Mouse (Mus musculus) lung, embryonic 15.5 days (tissue): Measurements from ENCODE around the gene Rbx1. TPM values are rescaled to one million over a fixed set of nuclear protein-coding genes. Genes with fewer than 3 reads are reported as not detected.
"Not testable (repeated sequence)": the region's sequence is repeated elsewhere in the genome, so short reads cannot be mapped to it uniquely, and the experiment has no call there.

Experiments used
- ATAC-seq: fragments of 200-750 bp; cut with Nextera tagmentation; 2 replicates; pipeline ENCODE4 v1.8.0; 2017; ENCODE audit warnings: moderate number of reproducible peaks, borderline replicate concordance; ENCODE audit not compliant: low FRiP score, low TSS enrichment; ENCODE audit errors: extremely low read depth
- H3K27ac ChIP-seq: fragments of 300-500 bp; sonication (generic); 2 replicates; pipeline ENCODE4 v1.5.1; 2015; ENCODE audit warnings: moderate library complexity, mild to moderate bottlenecking, inconsistent platforms
- H3K27me3 ChIP-seq: fragments of 300-500 bp; sonication (generic); 2 replicates; pipeline ENCODE4 v1.6.1; 2015; ENCODE audit warnings: inconsistent platforms
- H3K36me3 ChIP-seq: fragments of 300-500 bp; sonication (generic); 2 replicates; pipeline ENCODE4 v1.6.1; 2015; ENCODE audit warnings: inconsistent platforms
- H3K4me1 ChIP-seq: fragments of 300-500 bp; sonication (generic); 2 replicates; pipeline ENCODE4 v1.6.1; 2015; ENCODE audit warnings: inconsistent platforms
- H3K4me2 ChIP-seq: fragments of 300-500 bp; sonication (generic); 2 replicates; pipeline ENCODE4 v1.6.1; 2015; ENCODE audit warnings: inconsistent platforms, mild to moderate bottlenecking, moderate library complexity
- H3K4me3 ChIP-seq: fragments of 300-500 bp; sonication (generic); 2 replicates; pipeline ENCODE4 v1.5.1; 2015; ENCODE audit warnings: mild to moderate bottlenecking, inconsistent platforms
- H3K9ac ChIP-seq: fragments of 300-500 bp; sonication (generic); 2 replicates; pipeline ENCODE4 v1.6.1; 2015; ENCODE audit warnings: inconsistent platforms
- H3K9me3 ChIP-seq: fragments of 300-500 bp; sonication (generic); 2 replicates; pipeline ENCODE4 v1.6.1; 2016; ENCODE audit warnings: inconsistent platforms
- WGBS: fragments of 180-500 bp; shearing (Covaris S2); methylation state at CpG from one replicate; pipeline ENCODE4 v1.1.7; 2015; 5-methylcytosine and 5-hydroxymethylcytosine counted together
- polyA plus RNA-seq: library from polyadenylated mRNA; unstranded; fragments of >200 nt; fragmentation: Nextera tagmentation; extraction: Ambion mirVana; gene quantifications from 2 replicates; pipeline ENCODE4 v1.2.1, GENCODE M21; 2015

Gene Rbx1
- polyA plus RNA-seq, 1 experiment from 2014 or later = 458 TPM

GRCm38 (mm10) chr15:81465016-81465660 is 958 bp upstream of the Rbx1 start:
- ATAC-seq = no peak
- Histone ChIP-seq H3K9ac (peak overlapping the region; percentile 76), H3K36me3 (peaks cover 17% of the 10 kb centered on the region), H3K4me3 (peak overlapping the region; percentile 67), H3K27ac (peak overlapping the region; percentile 92), H3K27me3 (no peaks in the 10 kb centered on the region), H3K9me3 (no peaks in the 10 kb centered on the region), H3K4me2 (peak overlapping the region; percentile 80), H3K4me1 (peaks cover 19% of the 10 kb centered on the region)
- 72% methylated on average over 12 of the region's 12 CpGs for WGBS

DNA sequence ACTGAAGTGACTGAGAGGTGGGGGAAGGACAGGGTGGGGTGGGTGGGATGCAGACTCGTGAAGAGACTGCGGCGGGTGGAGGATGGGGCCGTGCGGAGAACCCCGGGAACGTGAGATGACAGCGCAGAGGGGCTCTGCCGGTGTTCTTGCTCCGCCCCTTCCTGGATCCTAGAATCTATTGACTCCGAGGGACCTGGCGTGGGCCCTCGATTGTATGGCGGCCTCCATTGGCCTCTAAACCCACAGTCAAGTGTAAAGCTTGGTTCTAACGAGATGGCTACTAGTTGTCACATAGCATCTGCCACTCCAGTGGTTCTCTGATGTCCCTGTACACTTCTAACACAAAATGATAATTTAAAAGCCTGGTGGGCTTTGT is 630 bp downstream of the Rbx1 start:
- Histone ChIP-seq H3K36me3 (peaks cover 29% of the 10 kb centered on the region), H3K9ac (peak overlapping the region; percentile 63), H3K4me3 (peak overlapping the region; percentile 67), H3K4me2 (peak overlapping the region; percentile 70), H3K4me1 (peaks cover 19% of the 10 kb centered on the region), H3K9me3 (no peaks in the 10 kb centered on the region), H3K27ac (peak overlapping the region; percentile 92), H3K27me3 (no peaks in the 10 kb centered on the region)
- 0% methylated on average over 15 of the region's 15 CpGs for WGBS
- ATAC-seq = no peak

DNA sequence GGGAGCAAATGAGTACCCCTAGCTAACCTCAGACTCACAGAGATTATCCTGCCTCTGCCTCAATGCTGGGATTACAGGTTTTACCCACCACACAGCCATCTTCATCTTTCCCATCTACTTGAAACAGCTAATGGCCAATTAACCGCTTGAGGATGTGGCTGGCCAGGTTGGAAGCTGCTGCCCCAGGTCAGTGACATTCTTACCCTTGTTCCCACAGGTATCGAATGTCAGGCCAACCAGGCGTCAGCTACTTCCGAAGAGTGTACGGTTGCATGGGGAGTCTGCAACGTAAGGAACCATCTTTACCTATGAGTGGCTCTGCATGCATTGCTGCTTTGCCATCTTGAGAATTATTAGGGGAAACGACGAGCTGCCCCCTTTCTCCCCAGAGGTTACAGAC is 4.6 kb downstream of the Rbx1 start:
- no peak for ATAC-seq
- no peaks in the 10 kb centered on the region for H3K27me3 ChIP-seq
- H3K36me3 ChIP-seq = peaks cover 66% of the 10 kb centered on the region
- H3K9me3 ChIP-seq = no peaks in the 10 kb centered on the region
- H3K4me1 ChIP-seq = peaks cover 10% of the 10 kb centered on the region
- 73% methylated on average over 8 of the region's 8 CpGs for WGBS
- no peak overlapping the region for H3K4me3 ChIP-seq
- no peak overlapping the region for H3K4me2 ChIP-seq
- H3K9ac ChIP-seq = no peak overlapping the region
- H3K27ac ChIP-seq = no peak overlapping the region

DNA sequence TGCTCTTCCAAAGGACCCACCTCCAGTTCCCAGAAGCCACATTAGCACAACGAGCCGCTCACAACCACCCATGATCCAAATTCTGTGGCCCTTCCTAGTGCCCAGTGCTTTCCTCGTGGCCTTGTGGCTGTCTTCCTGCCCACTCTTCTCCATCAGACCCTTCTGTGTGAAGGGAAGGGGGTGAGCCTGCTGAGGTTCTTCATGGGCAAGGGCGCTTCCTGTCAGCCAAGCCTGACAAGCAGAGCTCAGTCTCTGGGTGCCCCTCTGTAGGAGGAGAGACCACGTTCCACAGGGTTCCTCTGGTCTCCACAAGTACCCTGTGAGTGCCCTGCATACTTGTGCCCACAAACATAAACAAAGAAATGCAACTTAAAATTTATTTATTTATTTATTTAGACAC is 6.2 kb downstream of the Rbx1 start:
- Histone ChIP-seq H3K9ac (no peak overlapping the region), H3K36me3 (peaks cover 69% of the 10 kb centered on the region), H3K4me3 (no peak overlapping the region), H3K27me3 (no peaks in the 10 kb centered on the region), H3K27ac (no peak overlapping the region), H3K4me2 (no peak overlapping the region), H3K4me1 (peaks cover 8% of the 10 kb centered on the region), H3K9me3 (no peaks in the 10 kb centered on the region)
- no peak for ATAC-seq
- WGBS = 89% methylated on average over 5 of the region's 5 CpGs

DNA sequence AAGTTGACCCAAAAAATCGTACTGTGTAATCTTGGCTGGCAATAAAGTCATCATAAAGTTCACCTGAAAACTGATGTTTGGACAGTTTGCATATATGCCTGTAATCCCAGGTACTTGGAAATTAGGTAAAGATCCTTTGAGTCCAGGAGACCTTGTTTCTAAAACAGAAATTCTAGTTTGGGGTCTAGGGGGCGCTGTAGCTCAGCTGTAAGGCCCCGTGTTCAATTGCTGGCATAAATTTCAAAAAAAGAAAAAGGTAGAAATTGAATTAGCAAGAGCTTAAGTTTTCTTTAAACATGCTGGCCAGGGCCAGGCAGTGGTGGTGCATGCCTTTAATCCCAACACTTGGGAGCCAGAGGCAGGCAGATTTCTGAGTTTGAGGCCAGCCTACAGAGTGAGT is 9.6 kb downstream of the Rbx1 start:
- H3K36me3 ChIP-seq = peaks cover 51% of the 10 kb centered on the region
- H3K27ac ChIP-seq = no peak overlapping the region
- no peak overlapping the region for H3K9ac ChIP-seq
- no peaks in the 10 kb centered on the region for H3K4me1 ChIP-seq
- H3K9me3 ChIP-seq = no peaks in the 10 kb centered on the region
- no peaks in the 10 kb centered on the region for H3K27me3 ChIP-seq
- no peak overlapping the region for H3K4me2 ChIP-seq
- ATAC-seq = no peak
- no peak overlapping the region for H3K4me3 ChIP-seq
- 36% methylated on average over 3 of the region's 3 CpGs for WGBS

DNA sequence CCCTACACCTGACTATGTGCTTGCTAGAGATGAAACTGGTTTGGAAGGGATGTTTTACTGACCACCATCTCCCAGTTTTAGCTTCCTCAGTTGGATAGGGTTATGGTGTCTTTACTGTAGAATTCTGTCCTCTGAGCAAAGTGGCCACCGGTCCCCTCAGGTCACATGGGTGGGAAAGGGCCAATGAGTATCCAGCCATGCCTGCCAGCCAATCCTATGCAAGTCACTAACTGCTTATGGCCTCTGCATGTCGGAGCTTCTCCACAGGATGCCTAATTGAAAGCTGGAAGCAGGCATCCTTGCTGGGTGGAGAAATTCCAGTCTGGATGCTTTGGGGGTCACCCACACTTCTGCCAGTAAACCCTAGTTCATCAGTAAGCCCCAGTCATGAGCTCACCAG is 10.5 kb downstream of the Rbx1 start:
- 6% methylated on average over 2 of the region's 2 CpGs for WGBS
- Histone ChIP-seq H3K9ac (no peak overlapping the region), H3K27me3 (no peaks in the 10 kb centered on the region), H3K36me3 (peaks cover 41% of the 10 kb centered on the region), H3K4me1 (peaks cover 6% of the 10 kb centered on the region; the same call in 1 of the 2 replicates), H3K4me3 (no peak overlapping the region), H3K9me3 (no peaks in the 10 kb centered on the region), H3K27ac (no peak overlapping the region), H3K4me2 (no peak overlapping the region)
- no peak for ATAC-seq

- Histone ChIP-seq H3K27ac (no peak overlapping the region), H3K4me2 (no peak overlapping the region), H3K9me3 (no peaks in the 10 kb centered on the region), H3K27me3 (no peaks in the 10 kb centered on the region), H3K4me1 (peaks cover 6% of the 10 kb centered on the region; the same call in 1 of the 2 replicates), H3K36me3 (peaks cover 14% of the 10 kb centered on the region), H3K9ac (no peak overlapping the region), H3K4me3 (no peak overlapping the region)
- no peak for ATAC-seq
- WGBS = 42% methylated on average over 21 of the region's 21 CpGs
Observed at GRCm38 (mm10) chr15:81479446-81480213, 13.5 kb downstream of the Rbx1 start.

DNA sequence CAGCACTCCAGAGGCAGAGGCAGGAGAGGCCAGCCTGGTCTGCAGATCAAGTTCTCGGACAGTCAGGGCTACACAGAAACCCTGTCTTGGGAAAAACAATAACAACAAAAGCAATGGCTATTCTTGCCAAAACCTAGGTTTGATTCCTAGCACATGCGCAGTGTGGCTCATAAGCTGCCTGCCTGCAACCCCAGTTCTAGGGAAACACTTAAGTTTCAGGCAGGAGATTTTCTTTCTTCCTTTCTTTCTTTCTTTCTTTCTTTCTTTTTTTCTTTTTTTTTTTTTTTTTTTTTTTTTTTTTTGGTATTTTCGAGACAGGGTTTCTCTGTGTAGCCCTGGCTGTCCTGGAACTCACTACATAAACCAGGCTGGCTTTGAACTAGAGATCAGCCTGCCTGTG is 14.2 kb downstream of the Rbx1 start:
- not testable (repeated sequence) for H3K27me3 ChIP-seq, H3K4me2 ChIP-seq, H3K4me1 ChIP-seq, H3K9me3 ChIP-seq, H3K27ac ChIP-seq, H3K9ac ChIP-seq, H3K36me3 ChIP-seq, H3K4me3 ChIP-seq, ATAC-seq
- WGBS = 65% methylated on average over 3 of the region's 3 CpGs

GRCm38 (mm10) chr15:81480977-81481379 is 14.9 kb downstream of the Rbx1 start:
- Histone ChIP-seq H3K4me2 (peak overlapping the region; percentile 52), H3K9ac (no peak overlapping the region), H3K4me1 (peaks cover 6% of the 10 kb centered on the region; the same call in 1 of the 2 replicates), H3K27ac (no peak overlapping the region), H3K36me3 (peaks cover under 1% of the 10 kb centered on the region; the same call in 1 of the 2 replicates), H3K9me3 (no peaks in the 10 kb centered on the region), H3K27me3 (no peaks in the 10 kb centered on the region), H3K4me3 (peak overlapping the region; percentile 30)
- no peak for ATAC-seq
- 12% methylated on average over 13 of the region's 13 CpGs for WGBS

DNA sequence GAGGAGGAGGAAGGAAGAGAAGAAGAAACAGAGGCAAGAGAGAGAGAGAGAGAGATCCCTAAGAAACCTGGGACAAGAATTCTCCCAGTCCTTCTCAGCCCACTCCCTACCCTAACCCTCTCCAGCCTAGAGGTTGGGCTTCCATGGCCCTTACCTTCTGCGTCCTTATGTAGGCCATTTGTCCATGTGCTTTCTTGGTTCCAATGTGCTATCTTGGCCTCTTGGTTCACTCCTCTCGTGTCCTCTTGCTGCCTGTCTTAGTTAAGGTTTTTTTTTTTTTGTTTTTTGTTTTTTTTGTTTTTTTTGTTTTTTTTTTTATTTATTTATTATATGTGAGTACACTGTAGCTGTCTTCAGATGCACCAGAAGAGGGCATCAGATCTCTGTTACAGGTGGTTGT is 16.9 kb downstream of the Rbx1 start:
- Histone ChIP-seq H3K4me3 (no peak overlapping the region), H3K27me3 (no peaks in the 10 kb centered on the region), H3K9me3 (no peaks in the 10 kb centered on the region), H3K27ac (no peak overlapping the region), H3K4me1 (peaks cover 6% of the 10 kb centered on the region; the same call in 1 of the 2 replicates), H3K4me2 (no peak overlapping the region), H3K36me3 (no peaks in the 10 kb centered on the region), H3K9ac (no peak overlapping the region)
- WGBS = 71% methylated on average over 2 of the region's 2 CpGs
- ATAC-seq = no peak

DNA sequence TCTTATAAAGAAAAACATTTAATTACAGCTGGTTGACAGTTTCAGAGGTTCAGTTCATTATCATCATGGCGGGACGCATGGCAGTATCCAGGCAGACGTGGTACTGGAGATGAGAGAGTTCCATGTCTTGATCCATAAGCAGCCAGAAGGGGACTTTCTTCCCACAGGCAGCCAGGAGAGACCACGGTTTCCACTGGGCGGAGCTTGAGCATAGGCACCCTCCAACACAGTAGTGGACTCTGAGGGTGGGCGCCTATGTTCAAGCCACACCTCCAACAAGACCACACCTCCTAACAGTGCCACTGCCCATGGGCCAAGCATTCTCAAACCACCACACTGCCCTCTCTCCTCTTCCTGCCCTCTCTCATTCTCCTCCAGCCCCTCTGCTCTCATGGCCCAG is 17.6 kb downstream of the Rbx1 start:
- H3K4me3 ChIP-seq = no peak overlapping the region
- ATAC-seq = no peak
- 81% methylated on average over 6 of the region's 6 CpGs for WGBS
- no peak overlapping the region for H3K9ac ChIP-seq
- no peak overlapping the region for H3K4me2 ChIP-seq
- no peak overlapping the region for H3K27ac ChIP-seq
- H3K4me1 ChIP-seq = peaks cover 6% of the 10 kb centered on the region; the same call in 1 of the 2 replicates
- no peaks in the 10 kb centered on the region for H3K27me3 ChIP-seq
- no peaks in the 10 kb centered on the region for H3K36me3 ChIP-seq
- H3K9me3 ChIP-seq = no peaks in the 10 kb centered on the region

DNA sequence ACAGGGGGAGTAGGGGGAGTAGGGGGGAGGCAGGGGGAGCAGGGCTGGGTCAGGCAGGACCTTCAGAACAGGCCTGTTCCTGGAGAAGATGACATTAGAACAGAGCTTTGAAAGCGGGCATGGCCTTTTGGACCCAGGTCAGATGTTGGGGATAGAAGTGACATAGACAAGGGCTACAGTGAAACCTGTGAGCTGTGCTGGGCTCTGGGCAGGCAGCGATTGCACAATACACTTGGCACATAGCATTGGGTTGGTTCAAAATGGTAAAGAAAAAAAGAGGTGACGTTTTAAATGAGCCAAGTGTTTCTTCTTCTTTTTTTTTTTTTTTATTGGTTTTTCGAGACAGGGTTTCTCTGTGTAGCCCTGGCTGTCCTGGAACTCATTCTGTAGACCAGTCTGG is 19.4 kb downstream of the Rbx1 start:
- Histone ChIP-seq H3K9me3 (no peaks in the 10 kb centered on the region), H3K4me2 (no peak overlapping the region), H3K9ac (no peak overlapping the region), H3K27me3 (no peaks in the 10 kb centered on the region), H3K36me3 (no peaks in the 10 kb centered on the region), H3K4me1 (peaks cover 6% of the 10 kb centered on the region; the same call in 1 of the 2 replicates), H3K27ac (no peak overlapping the region), H3K4me3 (no peak overlapping the region)
- 65% methylated on average over 4 of the region's 4 CpGs for WGBS
- ATAC-seq = no peak
